Mouse (Mus musculus): ENCODE measurements around the gene Fstl4. TPM values are rescaled to one million over a fixed set of nuclear protein-coding genes. Genes with fewer than 3 reads are reported as not detected.

Gene Fstl4
- polyA plus RNA-seq, 1 experiment from 2014 or later = 2.6 TPM

DNA sequence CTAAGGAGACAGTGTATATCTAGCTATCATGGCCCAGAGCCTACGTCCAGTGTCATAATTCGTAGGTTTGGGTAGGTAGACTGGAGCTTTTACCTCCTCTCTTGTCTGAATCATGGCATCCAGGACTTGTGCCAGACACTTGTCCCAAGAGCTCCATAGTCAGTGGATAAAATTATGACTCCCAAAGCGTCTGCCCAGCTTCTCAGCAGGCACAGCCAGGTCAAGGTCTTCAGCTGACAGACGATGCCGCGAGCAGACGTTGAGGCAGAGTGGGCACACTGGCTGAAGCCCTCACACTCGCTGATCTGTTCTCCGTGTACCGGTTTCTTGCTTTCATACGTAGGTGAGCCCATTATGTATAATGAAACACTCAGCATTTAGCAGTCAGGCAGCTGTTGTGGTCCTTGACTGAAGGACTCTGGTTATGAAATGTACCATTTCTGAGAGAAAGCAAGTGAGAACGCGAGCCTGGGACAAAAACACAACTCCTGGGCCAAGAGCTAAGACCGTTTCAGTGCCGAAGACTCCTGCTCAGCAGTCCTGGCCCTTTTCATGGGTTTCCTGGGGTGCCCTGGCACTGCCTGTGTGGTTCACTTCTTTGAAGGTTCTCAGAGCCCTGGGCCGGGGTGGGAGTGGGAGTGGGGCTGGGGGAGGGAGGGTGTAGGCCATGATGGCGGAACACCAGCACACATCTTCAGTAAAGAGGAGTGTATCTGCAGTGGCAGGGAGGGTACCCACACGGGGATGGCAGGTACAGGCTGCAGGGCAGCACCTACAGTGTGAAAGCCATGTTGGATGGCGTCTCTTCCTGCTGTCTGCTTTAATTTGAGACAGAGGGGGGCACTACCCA lies 111.7 kb downstream of the Fstl4 start:
- H3K9me3 ChIP-seq = no peaks in the 10 kb centered on the region
- no peak overlapping the region for H3K4me3 ChIP-seq (replicated peaks)
- ATAC-seq (ENCODE audit: insufficient read depth, low FRiP score, low read depth) = no peak
- no peaks in the 10 kb centered on the region for H3K4me1 ChIP-seq
- 91% methylated on average over 19 of the region's 19 CpGs for WGBS
- H3K27ac ChIP-seq = no peak overlapping the region
- H3K36me3 ChIP-seq = no peaks in the 10 kb centered on the region
- no peak overlapping the region for H3K9ac ChIP-seq
- H3K27me3 ChIP-seq (replicated peaks) = no peaks in the 10 kb centered on the region
- no peak overlapping the region for H3K4me2 ChIP-seq

DNA sequence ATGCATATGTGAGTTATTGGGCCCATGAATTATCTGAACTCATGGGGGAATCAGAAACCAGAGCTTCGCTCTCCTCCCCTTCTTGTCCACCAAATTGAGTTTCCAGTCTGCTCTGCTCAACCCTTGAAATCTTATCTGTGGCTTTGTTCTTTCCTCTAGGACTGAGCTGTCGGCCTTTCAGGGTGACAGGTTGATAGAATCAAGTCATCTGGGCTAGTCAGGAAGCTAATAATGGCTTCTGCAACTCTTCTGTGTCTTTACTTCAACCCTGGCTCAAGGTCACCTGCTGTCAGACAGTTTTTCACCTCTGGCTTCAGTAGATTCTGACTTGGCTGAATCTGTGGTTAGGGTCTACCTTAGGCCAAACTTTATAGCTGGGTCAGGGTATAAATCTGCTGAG lies 113.2 kb downstream of the Fstl4 start:
- H3K27me3 ChIP-seq (replicated peaks) = no peaks in the 10 kb centered on the region
- H3K9ac ChIP-seq = no peak overlapping the region
- no peak for ATAC-seq (ENCODE audit: insufficient read depth, low FRiP score, low read depth)
- no peaks in the 10 kb centered on the region for H3K36me3 ChIP-seq
- WGBS = 47% methylated on average over 2 of the region's 2 CpGs
- H3K4me2 ChIP-seq = no peak overlapping the region
- no peaks in the 10 kb centered on the region for H3K4me1 ChIP-seq
- H3K9me3 ChIP-seq = no peaks in the 10 kb centered on the region
- H3K27ac ChIP-seq = no peak overlapping the region
- H3K4me3 ChIP-seq (replicated peaks) = no peak overlapping the region

DNA sequence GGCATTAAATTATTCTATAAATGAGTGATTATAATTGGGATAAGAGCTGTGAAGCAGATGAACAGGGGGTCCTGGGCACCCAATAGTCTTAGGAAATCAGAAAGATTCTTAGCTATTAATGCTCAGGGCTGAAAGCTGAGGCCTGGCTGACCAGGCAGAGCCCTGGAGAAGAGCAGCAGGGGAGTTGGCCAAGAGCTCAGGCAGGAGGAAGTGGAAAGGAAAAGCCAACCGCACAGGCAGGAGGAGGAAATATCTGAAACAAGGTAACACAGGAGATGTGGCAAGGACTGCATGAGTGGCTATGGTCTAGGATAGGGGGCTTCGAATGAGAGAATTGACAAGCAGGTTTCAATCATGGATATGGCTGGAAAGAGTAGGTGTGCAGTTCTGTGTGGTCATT lies 115.5 kb downstream of the Fstl4 start:
- H3K36me3 ChIP-seq = no peaks in the 10 kb centered on the region
- ATAC-seq (ENCODE audit: insufficient read depth, low FRiP score, low read depth) = no peak
- 88% methylated on average over 2 of the region's 2 CpGs for WGBS

DNA sequence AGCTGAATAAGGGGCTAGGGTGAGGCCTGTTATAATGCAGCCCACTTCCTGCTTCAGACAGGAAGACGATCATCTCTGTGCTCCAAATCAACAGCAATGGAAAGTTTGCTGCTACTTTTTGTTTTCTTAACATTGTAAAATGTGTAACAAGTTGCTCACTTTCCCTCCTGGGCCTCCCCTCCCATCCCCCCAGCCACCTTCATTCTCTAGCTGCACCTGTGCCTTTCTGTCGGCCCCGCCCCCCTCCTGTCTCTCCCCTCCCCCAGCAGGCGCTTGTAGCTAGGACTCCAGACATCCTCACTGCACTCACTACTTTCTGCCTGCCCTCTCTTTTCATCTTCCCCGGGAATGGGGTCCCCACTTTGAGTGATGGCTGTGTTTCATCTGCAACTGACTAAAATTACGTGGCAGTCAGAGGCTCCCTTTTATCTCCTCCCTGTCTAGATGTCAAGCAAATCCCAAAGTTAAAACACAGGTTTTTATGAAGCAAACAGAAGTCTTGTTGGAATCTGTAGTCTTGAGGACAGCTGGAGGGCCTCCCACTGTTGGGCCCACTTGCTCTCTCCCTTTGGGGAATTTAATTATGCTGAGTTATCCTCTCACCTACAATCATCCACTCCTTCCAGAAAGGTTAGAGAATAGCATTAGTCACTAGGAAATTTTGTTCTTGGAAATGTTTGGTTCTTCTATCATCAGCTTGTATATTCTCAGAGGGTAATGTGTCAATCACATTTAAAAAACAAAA lies 122.3 kb downstream of the Fstl4 start:
- no peak for ATAC-seq (ENCODE audit: insufficient read depth, low FRiP score, low read depth)
- H3K36me3 ChIP-seq = no peaks in the 10 kb centered on the region
- 0 out of 2 replicates have a peak, but pooled peaks cover 4% of the 10 kb centered on the region for H3K4me1 ChIP-seq
- WGBS = 15% methylated on average over 6 of the region's 6 CpGs
- H3K27ac ChIP-seq = no peak overlapping the region
- no peak overlapping the region for H3K9ac ChIP-seq
- no peak overlapping the region for H3K4me2 ChIP-seq
- H3K9me3 ChIP-seq = no peaks in the 10 kb centered on the region
- no peaks in the 10 kb centered on the region for H3K27me3 ChIP-seq (replicated peaks)
- H3K4me3 ChIP-seq (replicated peaks) = no peak overlapping the region

More for the DNA sequence above, 115.5 kb downstream of the Fstl4 start:
- H3K4me3 ChIP-seq (replicated peaks) = no peak overlapping the region
- H3K9ac ChIP-seq = no peak overlapping the region
- H3K27ac ChIP-seq = no peak overlapping the region
- no peaks in the 10 kb centered on the region for H3K27me3 ChIP-seq (replicated peaks)
- no peaks in the 10 kb centered on the region for H3K9me3 ChIP-seq
- H3K4me1 ChIP-seq = no peaks in the 10 kb centered on the region
- no peak overlapping the region for H3K4me2 ChIP-seq

DNA sequence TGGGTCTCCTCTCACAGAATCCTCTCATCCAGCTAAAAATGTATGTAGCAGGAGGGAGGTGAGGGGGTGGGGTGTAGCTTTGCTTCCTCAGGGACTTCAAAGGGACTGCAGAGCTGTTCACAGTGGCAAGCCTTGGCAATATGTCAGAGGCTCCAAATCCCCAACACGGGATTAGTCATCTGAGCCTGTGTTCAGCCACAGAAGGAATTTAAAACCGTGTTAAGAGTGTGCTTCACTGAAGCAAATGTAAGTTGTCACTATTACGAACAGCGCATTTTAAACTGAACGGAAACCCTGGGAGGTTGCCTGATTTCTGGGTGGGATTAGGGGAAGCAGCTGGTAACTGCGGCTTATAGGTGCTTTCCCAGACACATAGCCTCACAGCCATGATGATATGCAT lies 123.7 kb downstream of the Fstl4 start:
- WGBS = 31% methylated on average over 6 of the region's 6 CpGs
- no peak overlapping the region for H3K4me3 ChIP-seq (replicated peaks)
- H3K36me3 ChIP-seq = no peaks in the 10 kb centered on the region
- ATAC-seq (ENCODE audit: insufficient read depth, low FRiP score, low read depth) = no peak
- H3K4me1 ChIP-seq = 0 out of 2 replicates have a peak, but pooled peaks cover 4% of the 10 kb centered on the region
- no peak overlapping the region for H3K27ac ChIP-seq
- H3K9ac ChIP-seq = no peak overlapping the region
- no peaks in the 10 kb centered on the region for H3K9me3 ChIP-seq
- H3K4me2 ChIP-seq = no peak overlapping the region
- no peaks in the 10 kb centered on the region for H3K27me3 ChIP-seq (replicated peaks)

DNA sequence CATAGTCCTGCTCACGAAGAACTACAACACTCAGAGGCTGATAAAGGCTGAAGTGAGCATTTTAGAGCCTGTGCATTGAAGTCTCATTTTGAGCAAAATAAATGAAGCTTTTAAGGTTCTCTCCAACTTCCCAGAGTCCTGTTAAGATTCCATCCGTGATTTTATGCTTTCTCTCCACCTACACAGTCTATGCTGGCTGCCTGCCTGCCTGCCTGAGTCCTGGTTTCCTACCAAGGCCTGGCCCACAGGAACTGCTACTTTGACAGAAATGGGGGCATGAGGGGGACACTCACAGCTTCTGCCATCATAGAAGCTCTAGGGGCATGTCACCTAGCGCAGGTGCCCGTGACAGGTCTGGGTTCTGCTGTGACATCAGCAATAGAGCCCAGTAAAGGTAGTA lies 125.1 kb downstream of the Fstl4 start:
- ATAC-seq (ENCODE audit: insufficient read depth, low FRiP score, low read depth) = no peak
- Histone ChIP-seq H3K4me1 (0 out of 2 replicates have a peak, but pooled peaks cover 4% of the 10 kb centered on the region), H3K27me3 (replicated peaks) (no peaks in the 10 kb centered on the region), H3K4me2 (no peak overlapping the region), H3K36me3 (no peaks in the 10 kb centered on the region), H3K4me3 (replicated peaks) (no peak overlapping the region), H3K9me3 (no peaks in the 10 kb centered on the region), H3K27ac (no peak overlapping the region), H3K9ac (no peak overlapping the region)
- WGBS = 59% methylated on average over 4 of the region's 4 CpGs

DNA sequence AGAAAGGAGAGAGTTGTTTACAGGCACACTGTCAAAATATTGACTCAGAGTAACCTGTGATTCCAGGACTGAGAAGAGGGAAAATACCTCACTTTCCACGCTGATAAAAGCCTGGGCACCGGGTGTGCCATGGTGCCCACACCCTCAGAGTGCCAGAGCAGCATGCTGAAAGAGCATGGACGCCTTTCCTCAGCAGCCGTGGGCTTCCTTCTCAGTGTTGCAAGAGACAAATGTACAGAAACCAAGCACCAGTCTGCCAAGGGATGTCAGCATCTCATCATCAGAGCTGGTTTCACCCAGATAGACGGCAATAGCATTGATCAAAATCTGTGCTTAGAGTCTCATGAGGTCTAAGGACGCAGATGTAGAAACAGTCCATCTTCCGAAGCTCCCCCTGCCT lies 125.7 kb downstream of the Fstl4 start:
- Histone ChIP-seq H3K9me3 (no peaks in the 10 kb centered on the region), H3K4me2 (no peak overlapping the region), H3K4me3 (replicated peaks) (no peak overlapping the region), H3K4me1 (0 out of 2 replicates have a peak, but pooled peaks cover 4% of the 10 kb centered on the region), H3K9ac (no peak overlapping the region), H3K36me3 (no peaks in the 10 kb centered on the region), H3K27ac (no peak overlapping the region), H3K27me3 (replicated peaks) (no peaks in the 10 kb centered on the region)
- 53% methylated on average over 7 of the region's 7 CpGs for WGBS
- ATAC-seq (ENCODE audit: insufficient read depth, low FRiP score, low read depth) = no peak

DNA sequence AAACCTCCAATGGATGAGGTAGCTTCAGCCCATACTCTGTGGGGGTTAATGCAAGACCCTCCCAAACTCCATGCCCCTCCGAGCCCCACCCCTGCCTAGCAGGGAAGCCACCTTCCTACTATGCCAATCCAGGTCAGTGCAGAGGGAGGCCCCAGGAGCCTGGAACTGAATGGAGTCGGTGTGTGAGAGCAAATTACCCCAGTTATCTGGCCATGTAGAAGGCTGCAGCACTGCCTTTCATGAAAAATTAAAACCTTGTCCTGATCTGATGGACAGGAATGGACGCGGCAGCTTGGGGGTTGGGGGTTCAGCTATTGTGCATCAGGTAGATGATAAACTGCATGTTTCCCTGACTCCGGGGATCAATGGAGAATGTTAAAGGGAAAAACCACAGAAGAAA lies 139.7 kb downstream of the Fstl4 start:
- no peak overlapping the region for H3K4me2 ChIP-seq
- no peaks in the 10 kb centered on the region for H3K9me3 ChIP-seq
- H3K4me1 ChIP-seq = no peaks in the 10 kb centered on the region
- H3K27me3 ChIP-seq (replicated peaks) = no peaks in the 10 kb centered on the region
- 79% methylated on average over 5 of the region's 5 CpGs for WGBS
- H3K36me3 ChIP-seq = no peaks in the 10 kb centered on the region
- no peak for ATAC-seq (ENCODE audit: insufficient read depth, low FRiP score, low read depth)
- no peak overlapping the region for H3K9ac ChIP-seq
- no peak overlapping the region for H3K4me3 ChIP-seq (replicated peaks)
- no peak overlapping the region for H3K27ac ChIP-seq

DNA sequence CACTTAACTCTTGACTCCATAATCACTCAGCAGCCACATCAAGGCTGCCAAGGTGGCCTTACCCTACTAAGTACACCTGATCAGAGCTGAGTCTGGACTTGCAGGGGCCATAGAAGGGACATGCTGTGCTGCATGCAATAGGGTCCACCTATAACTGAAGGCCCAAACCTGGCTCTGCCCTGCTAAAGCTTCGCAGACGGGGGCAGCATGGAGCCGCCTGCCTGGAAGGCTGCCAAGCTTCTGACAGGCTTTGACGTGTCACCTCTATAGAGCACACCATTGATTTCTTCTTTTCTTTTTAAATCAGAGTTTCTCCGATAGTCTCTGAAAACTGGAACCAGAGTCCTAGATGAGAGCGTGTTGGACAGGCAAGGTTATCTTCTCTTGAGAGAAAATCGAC lies 146.4 kb downstream of the Fstl4 start:
- 55% methylated on average over 7 of the region's 7 CpGs for WGBS
- H3K4me1 ChIP-seq = no peaks in the 10 kb centered on the region
- no peaks in the 10 kb centered on the region for H3K27me3 ChIP-seq (replicated peaks)
- no peak overlapping the region for H3K4me3 ChIP-seq (replicated peaks)
- H3K9me3 ChIP-seq = no peaks in the 10 kb centered on the region
- no peaks in the 10 kb centered on the region for H3K36me3 ChIP-seq
- H3K27ac ChIP-seq = 0 out of 2 replicates have a peak overlapping the region, but pooled peaks have one; percentile 14
- H3K4me2 ChIP-seq = no peak overlapping the region
- no peak overlapping the region for H3K9ac ChIP-seq
- ATAC-seq (ENCODE audit: insufficient read depth, low FRiP score, low read depth) = 0 out of 2 replicates have a peak, but pooled peaks have one; percentile 31

DNA sequence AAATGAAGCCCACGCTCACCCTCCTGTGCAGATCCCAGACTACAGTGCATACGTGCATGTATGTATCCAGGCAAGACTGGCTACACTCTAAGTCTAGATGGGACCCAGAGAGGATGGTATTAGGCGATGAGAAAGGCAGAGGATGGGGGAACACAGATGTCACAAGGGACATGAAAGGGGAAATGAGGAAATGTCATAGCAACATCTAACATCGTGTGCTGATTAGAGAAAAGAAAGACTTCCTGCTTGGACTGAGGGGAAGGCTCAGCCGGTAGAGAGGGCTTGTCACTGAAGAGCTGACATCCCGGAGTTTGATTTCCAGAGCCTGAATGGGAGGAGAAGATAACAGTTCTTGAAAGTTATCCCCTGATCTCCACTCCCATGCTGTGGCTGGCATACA lies 150.0 kb downstream of the Fstl4 start:
- WGBS = 57% methylated on average over 6 of the region's 6 CpGs
- ATAC-seq (ENCODE audit: insufficient read depth, low FRiP score, low read depth) = no peak
- no peaks in the 10 kb centered on the region for H3K27me3 ChIP-seq (replicated peaks)
- H3K9ac ChIP-seq = no peak overlapping the region
- no peak overlapping the region for H3K27ac ChIP-seq
- no peaks in the 10 kb centered on the region for H3K36me3 ChIP-seq
- H3K4me2 ChIP-seq = no peak overlapping the region
- H3K4me1 ChIP-seq = peaks cover under 1% of the 10 kb centered on the region; the same call in 1 of the 2 replicates
- H3K4me3 ChIP-seq (replicated peaks) = no peak overlapping the region
- no peaks in the 10 kb centered on the region for H3K9me3 ChIP-seq

DNA sequence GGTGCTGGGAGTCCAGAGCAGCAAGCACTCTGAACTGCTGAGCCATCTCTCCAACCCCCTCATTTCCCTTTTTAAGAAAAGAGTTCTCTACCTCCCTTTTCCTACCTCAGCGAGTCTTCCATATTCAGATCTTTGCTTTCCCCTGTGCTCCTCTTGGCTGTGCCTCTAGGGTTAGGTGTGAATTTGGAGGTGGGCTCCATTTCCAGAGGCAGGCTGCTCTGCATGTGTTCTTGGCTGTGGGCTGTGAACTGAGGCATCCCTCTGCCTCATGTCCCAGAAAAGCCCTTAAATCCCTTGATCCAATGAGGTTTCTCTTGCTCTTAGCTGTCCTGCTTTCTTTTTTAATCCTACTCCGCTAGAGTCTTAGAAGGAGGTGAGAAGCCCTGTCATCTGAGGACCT lies 151.2 kb downstream of the Fstl4 start:
- WGBS = 66% methylated on average over 2 of the region's 2 CpGs
- Histone ChIP-seq H3K4me2 (no peak overlapping the region), H3K27ac (no peak overlapping the region), H3K9ac (no peak overlapping the region), H3K36me3 (no peaks in the 10 kb centered on the region), H3K9me3 (no peaks in the 10 kb centered on the region), H3K27me3 (replicated peaks) (no peaks in the 10 kb centered on the region), H3K4me3 (replicated peaks) (no peak overlapping the region), H3K4me1 (peaks cover 6% of the 10 kb centered on the region; the same call in 1 of the 2 replicates)
- ATAC-seq (ENCODE audit: insufficient read depth, low FRiP score, low read depth) = no peak

Measured in stomach, embryonic 15.5 days (tissue).